Mouse (Mus musculus): ENCODE results near the gene Coa5. TPM values are rescaled to one million over a fixed set of nuclear protein-coding genes. Genes with fewer than 3 reads are reported as not detected.

Gene Coa5
- total RNA-seq, 2 experiments from 2014 or later = 63.5 to 64.2 TPM

- no peak for TF ChIP-seq CTCF (IDR thresholded peaks at IDR 0.05)
- H3K27ac ChIP-seq = no peak overlapping the region
- intact Hi-C loops (cut with DNase I) = no loop called here
These were observed 39.1 kb upstream of the Coa5 start for GRCm38 (mm10) chr1:37469007-37469406.

GRCm38 (mm10) chr1:37467806-37468205 is 37.9 kb upstream of the Coa5 start:
- TF ChIP-seq CTCF (IDR thresholded peaks at IDR 0.05) = no peak
- intact Hi-C loops (cut with DNase I) = no loop called here
- Histone ChIP-seq H3K27ac (no peak overlapping the region), H3K4me3 (no peak overlapping the region)
- DNase-seq (ENCODE audit: extremely low spot score in 1 of 2, low spot score in 2 of 2) = no peak

More at GRCm38 (mm10) chr1:37469007-37469406, 39.1 kb upstream of the Coa5 start:
- H3K4me3 ChIP-seq = no peak overlapping the region
- no peak for DNase-seq (ENCODE audit: extremely low spot score in 1 of 2, low spot score in 2 of 2)

- DNase-seq (ENCODE audit: extremely low spot score in 1 of 2, low spot score in 2 of 2) = no peak
- no peak overlapping the region for H3K27ac ChIP-seq
- H3K4me3 ChIP-seq = no peak overlapping the region
- TF ChIP-seq CTCF (IDR thresholded peaks at IDR 0.05) = no peak; the same call in 1 of the 2 replicates
- intact Hi-C loops (cut with DNase I) = no loop called here
These were observed 36.6 kb upstream of the Coa5 start for GRCm38 (mm10) chr1:37466322-37466995.

GRCm38 (mm10) chr1:37464878-37465452 is 35.1 kb upstream of the Coa5 start:
- no peak for DNase-seq (ENCODE audit: extremely low spot score in 1 of 2, low spot score in 2 of 2)
- intact Hi-C loops (cut with DNase I) = no loop called here
- no peak for TF ChIP-seq CTCF (IDR thresholded peaks at IDR 0.05)
- H3K27ac ChIP-seq = no peak overlapping the region
- H3K4me3 ChIP-seq = no peak overlapping the region

GRCm38 (mm10) chr1:37457546-37457945 is 27.6 kb upstream of the Coa5 start:
- TF ChIP-seq CTCF (IDR thresholded peaks at IDR 0.05) = no peak
- no peak for DNase-seq (ENCODE audit: extremely low spot score in 1 of 2, low spot score in 2 of 2)
- H3K4me3 ChIP-seq = no peak overlapping the region
- H3K27ac ChIP-seq = no peak overlapping the region
- intact Hi-C loops (cut with DNase I) = no loop called here

- Histone ChIP-seq H3K27ac (no peak overlapping the region), H3K4me3 (no peak overlapping the region)
- TF ChIP-seq CTCF (IDR thresholded peaks at IDR 0.05) = no peak
- DNase-seq (ENCODE audit: extremely low spot score in 1 of 2, low spot score in 2 of 2) = peak in 1 of 2 experiments; percentile 27
- intact Hi-C loops (cut with DNase I) = no loop called here
These were observed 21.4 kb upstream of the Coa5 start for GRCm38 (mm10) chr1:37451270-37451669.

- Histone ChIP-seq H3K4me3 (no peak overlapping the region), H3K27ac (no peak overlapping the region)
- DNase-seq (ENCODE audit: extremely low spot score in 1 of 2, low spot score in 2 of 2) = peak; percentile 32 to 36
- TF ChIP-seq CTCF (IDR thresholded peaks at IDR 0.05) = peak; percentile 73
- intact Hi-C loops (cut with DNase I) = loop anchor here (2.0 kb wide), 1 partner anchor 186 kb away; no protein-coding TSS in a partner anchor
These were observed 18.6 kb upstream of the Coa5 start for GRCm38 (mm10) chr1:37448361-37449095.

GRCm38 (mm10) chr1:37442848-37443835 is 13.2 kb upstream of the Coa5 start:
- DNase-seq (ENCODE audit: extremely low spot score in 1 of 2, low spot score in 2 of 2) = no peak
- intact Hi-C loops (cut with DNase I) = no loop called here
- Histone ChIP-seq H3K27ac (no peak overlapping the region), H3K4me3 (no peak overlapping the region)
- TF ChIP-seq CTCF (IDR thresholded peaks at IDR 0.05) = no peak

GRCm38 (mm10) chr1:37436419-37436818 is 6.5 kb upstream of the Coa5 start:
- intact Hi-C loops (cut with DNase I) = loop anchor here (10.0 kb wide), 1 partner anchor 558 kb away; the partner anchor contains the start of genes Eif5b and Txndc9
- TF ChIP-seq CTCF (IDR thresholded peaks at IDR 0.05) = no peak
- no peak for DNase-seq (ENCODE audit: extremely low spot score in 1 of 2, low spot score in 2 of 2)
- Histone ChIP-seq H3K27ac (no peak overlapping the region), H3K4me3 (no peak overlapping the region)

- DNase-seq (ENCODE audit: extremely low spot score in 1 of 2, low spot score in 2 of 2) = no peak
- intact Hi-C loops (cut with DNase I) = loop anchor here (10.0 kb wide), 1 partner anchor 564 kb away; the partner anchor contains the start of genes Eif5b and Txndc9
- Histone ChIP-seq H3K4me3 (peak overlapping the region; percentile 87), H3K27ac (peak overlapping the region; percentile 89)
- no peak for TF ChIP-seq CTCF (IDR thresholded peaks at IDR 0.05)
These were observed 466 bp upstream of the Coa5 start for GRCm38 (mm10) chr1:37430297-37430840.

GRCm38 (mm10) chr1:37428911-37429310 is 992 bp downstream of the Coa5 start:
- TF ChIP-seq CTCF (IDR thresholded peaks at IDR 0.05) = no peak
- Histone ChIP-seq H3K4me3 (peak overlapping the region; percentile 87), H3K27ac (no peak overlapping the region)
- intact Hi-C loops (cut with DNase I) = no loop called here
- DNase-seq (ENCODE audit: extremely low spot score in 1 of 2, low spot score in 2 of 2) = no peak

All from left cerebral cortex, adult 2 months (tissue).